Mouse (Mus musculus) retina, adult 2 months (tissue): Measurements from ENCODE around the gene Hes2.

Experiments used
- DNase-seq: peaks from one replicate; pipeline ENCODE4 v3.0.0-alpha.2; 2012; ENCODE audit warnings: low read depth, low spot score

Hes2 gene

DNA sequence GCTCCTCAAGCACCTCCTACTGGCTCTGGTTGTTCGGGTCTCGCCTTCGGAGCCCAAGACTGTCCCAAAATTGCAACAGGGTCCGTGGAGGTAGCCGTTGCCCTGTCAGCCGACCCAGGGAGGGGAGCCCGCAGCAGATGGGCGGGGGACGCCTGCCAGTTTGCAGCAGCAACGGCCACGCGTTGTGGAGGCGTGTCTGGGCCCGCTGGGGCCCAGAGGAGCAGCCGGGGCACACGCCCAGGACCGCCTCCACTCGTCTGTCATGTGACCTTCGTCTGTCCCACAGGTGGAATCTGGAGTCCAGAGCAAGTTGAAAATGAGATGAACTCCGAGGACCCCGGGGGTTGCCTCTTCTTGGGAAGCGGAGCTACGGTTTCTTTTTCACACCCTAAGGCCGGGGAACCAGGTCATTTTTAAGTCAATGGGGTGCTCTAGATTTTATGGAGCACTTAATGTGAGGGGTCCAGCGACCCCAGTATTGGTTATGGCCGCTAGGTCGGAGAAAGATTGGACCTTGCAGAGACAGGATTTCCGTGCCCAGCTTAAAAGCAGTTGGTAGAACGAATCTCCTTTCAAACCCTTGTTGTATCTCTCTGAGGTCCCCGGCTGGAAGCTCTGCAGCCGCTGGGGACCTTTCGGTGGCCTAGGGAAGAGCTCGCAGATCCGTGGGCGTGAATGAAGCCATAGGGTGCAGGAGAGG, at the start of gene Hes2:
Hes2 (plus strand) TSS at position 283 of the 700 bp plus-strand sequence.
- DNase-seq: no peak

DNA sequence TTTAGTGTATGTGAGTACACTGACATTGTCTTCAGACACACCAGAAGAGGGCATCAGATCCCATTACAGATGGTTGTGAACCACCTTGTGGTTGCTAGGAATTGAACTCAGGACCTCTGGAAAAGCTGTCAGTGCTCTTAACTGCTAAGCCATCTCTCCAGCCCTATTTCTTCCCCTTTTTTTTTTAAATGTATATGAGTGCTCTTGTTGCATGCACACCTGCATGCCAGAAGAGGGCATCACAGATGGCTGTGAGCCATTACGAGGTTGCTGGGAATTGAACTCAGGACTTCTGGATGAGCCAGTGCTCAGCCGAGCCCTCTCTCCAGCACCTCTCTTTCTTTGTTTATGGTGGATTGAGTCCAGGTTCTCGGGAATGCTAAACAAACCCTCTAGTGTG, 49.2 kb upstream of the Hes2 start:
- DNase-seq: no peak

DNA sequence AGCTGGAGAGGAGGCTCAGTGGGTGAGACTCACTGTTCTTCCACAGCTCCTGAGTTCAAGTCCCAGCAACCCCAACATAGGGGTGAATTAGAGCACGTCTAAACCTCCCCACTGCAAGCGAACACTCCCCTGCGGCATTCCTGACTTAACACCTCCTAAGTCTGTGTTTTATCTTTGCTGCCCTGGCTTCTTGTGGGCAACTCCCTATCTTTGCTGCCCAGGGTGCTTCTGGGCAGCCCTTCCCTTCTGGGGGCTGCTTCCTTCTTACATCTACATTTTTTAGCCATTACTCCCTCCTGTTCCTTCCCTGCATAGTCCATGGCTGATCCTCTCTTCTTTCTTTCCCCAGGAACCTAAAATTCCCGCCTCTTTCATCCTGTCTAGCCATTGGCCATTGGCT, 48.0 kb upstream of the Hes2 start:
- DNase-seq: no peak

DNA sequence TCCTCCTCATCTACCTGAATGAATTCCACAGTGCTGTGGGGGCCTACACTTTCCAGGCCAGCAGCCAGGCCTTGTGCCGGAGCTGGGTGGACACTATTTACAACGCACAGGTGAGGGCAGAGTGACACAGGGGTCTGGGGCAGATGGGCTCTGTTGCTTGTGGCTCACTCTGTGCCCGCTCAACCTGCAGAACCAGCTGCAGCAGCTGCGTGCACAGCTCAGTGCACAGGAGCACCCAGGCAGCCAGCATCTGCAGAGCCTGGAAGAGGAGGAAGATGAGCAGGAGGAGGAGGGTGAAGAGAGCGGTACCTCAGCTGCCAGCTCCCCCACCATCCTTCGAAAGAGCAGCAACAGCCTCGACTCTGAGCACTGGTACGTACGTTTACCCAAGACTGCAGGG, 46.3 kb upstream of the Hes2 start:
- DNase-seq: no peak

DNA sequence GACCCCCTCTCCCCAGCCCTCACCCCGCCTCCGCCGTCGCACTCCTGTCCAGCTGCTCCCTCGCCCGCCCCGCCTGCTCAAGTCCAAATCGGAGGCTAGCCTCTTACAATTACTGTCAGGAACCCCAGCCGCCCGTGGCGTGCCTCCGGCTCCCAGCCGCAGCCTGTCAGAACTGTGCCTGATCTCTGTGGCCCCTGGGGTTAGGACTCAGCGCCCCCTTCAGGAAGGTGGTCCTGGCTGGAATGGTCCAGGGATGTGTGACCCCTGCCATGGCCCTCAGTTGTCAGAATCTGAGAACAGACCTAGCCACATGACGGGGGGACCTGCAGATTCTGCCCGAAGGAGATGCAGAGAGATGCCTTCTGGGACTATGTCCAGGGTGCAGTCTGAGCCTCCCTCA, 44.6 kb upstream of the Hes2 start:
- DNase-seq: no peak

DNA sequence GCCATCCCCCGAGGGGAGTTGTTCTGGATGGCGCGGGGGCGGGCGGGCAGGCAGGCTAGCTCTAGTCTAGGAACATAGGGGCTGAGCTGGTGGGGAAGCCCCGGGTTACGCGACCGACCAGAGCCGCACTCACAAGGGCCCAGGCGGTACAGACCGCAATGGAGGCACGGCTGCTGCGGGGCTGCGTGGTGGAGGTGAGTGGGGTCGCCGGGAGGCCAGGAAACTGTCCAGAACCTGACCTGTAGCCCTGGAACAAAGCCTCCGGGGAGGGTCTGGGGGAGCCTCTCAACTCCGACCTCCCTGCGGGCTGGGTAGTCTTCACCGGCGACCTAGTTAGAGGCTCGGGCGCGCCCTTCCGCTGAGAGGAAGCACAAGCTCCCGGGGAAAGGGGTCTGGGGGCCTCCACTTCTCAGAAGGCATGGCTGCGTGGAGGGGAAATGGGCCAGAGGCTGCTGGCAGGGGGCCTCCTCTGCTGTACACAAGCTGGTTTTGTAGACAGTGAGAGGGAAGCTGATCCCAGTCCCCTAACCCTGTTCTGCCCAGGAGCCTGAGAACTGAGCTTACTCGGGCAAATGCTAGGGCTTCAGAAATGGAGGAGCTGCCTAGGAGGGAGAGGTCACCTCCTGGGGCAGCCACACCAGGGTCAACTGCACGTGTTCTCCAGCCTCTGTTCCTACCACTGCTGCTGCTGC, 42.6 kb upstream of the Hes2 start, which contains the start of gene Tnfrsf25:
Tnfrsf25 (plus strand) TSS at position 14 of the 692 bp plus-strand sequence.
- no peak for DNase-seq

DNA sequence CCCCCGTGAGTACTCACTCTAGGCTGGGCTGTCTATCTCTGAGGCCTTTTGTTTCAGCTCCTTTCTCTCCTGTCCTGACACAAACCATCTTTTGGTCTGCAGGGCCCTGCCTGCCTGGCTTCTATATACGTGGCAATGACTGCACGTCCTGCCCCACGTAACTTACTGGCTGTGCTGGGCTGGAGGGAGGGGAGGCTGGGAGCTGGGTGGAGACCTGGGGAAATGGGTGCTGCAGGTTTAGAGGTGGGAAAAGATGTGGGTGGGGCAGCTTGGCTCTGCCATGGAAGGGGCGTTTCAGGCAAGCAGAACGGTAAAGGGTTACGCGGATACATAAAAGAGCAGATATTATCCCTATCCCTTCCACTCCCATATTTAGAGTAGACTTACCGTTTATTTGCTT, 41.1 kb upstream of the Hes2 start:
- DNase-seq: no peak

DNA sequence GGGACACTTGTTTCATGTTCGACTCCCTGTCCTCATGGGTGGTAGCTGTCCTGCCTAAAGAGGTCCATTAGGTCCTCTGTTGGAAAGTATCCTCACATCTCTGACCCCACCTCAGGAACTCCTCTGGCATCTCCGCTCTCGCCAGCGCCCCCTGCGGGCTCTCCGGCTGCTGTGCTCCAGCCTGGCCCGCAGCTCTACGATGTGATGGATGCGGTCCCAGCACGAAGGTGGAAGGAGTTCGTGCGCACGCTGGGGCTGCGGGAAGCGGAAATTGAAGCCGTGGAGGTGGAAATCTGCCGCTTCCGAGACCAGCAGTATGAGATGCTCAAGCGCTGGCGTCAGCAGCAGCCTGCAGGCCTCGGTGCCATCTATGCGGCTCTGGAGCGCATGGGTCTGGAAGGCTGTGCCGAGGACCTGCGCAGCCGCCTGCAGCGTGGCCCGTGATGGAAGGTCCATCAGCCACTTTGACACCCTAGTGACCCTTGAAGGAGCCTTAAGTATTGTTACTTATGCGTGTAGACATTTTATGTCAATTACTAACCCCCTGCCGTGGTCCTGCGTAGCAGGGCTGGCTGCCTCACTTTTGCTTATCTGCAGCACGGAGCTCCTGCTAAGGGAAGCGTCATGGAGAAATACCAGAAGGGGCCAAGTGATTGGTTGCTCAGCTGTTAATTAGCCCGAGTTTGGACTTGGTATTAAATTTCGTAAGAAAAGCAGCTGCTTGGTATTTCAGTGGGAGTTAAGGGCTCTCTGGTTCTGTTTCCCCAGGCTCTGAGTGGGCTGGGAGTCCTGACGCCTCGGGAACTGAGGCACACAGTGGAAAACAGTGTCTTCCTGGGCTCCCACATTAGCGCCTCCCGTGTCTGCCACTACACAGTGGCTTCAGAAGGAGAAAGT, 39.0 kb upstream of the Hes2 start:
- no peak for DNase-seq

DNA sequence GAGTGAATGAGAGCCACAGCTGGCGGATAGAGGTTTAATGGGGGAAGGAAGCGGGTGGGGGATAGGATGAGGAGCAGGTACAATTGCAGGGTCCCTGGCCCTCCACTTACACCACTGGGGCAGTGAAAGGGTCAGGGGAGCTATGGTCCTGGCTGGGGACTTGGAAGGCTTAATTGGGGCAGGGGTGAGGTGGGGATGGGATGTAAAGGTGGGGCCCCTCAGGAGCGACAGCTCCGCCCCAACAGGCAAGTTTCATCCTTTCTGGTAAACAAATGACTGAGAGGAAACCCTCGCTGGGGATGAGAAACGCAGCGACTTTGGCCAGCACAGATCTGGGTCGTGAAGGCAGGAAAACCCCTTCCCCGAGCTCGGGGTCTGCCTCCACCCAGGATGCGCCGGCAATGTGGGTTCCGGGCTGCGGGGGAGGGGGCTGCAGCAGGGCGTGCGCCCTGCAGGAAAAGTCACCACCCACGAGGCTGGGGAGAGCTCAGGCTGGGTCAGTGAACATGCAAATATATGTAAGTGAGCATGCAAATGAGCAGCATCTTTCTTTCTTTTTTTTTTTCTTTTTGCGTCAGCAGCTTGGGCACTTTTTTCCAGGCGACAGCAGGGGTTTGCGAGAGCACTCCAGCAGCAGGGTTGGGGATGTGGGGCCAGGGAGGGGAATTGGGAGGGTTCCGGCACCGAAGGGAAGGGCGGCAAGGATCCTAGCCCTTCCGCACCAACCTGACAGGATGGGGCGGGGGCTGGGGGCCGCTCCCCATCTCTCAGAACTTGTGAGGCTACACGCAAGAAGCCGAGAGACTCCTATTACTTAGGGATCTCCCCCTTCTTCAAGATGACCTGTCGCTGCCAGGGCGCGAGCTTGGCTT, 38.1 kb upstream of the Hes2 start:
- no peak for DNase-seq

DNA sequence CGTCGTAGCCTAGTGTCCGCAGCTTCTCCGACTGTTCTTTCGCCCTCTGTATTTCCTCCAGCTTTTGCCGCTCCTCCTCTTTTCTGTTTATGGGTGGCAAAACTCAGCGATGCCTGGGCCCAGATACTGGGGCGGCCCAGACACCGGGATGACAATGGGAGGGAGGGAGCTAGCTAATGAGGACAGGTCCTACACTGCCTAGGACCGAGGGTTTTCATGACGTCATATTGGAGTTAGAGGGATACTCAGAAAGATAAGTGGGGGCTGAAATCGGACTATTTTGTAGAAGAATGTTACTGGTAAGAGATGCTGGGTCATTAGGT, 37.5 kb upstream of the Hes2 start:
- no peak for DNase-seq

DNA sequence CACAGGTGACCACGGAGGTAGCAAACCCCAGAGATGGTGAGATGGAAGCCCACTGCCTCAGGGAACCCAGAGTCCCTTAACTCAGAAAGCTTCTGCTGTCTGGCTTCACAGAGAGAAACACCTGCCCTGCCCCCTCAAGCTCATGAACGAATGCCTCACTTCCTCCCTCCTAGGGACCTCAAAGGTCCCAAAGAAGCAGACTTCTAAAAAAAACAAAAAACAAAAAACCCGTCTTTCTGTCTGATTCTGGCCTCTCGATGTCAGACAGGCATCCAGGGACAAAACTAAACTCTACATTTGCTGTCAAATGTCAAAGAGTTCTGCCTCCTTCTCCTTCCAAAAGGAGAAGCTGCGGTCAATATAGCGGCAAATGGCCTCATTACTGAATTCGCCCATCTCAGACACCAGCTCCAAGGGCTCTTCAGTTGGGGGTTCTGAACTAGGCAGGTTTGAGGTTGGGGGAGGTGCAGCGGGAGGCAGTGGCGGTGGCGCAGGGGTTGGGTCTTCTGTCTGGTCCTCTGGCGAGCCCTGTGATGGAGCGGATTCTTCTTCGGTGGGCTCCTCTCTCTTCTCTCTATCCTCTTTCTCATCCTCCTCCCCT, 34.2 kb upstream of the Hes2 start:
- no peak for DNase-seq

DNA sequence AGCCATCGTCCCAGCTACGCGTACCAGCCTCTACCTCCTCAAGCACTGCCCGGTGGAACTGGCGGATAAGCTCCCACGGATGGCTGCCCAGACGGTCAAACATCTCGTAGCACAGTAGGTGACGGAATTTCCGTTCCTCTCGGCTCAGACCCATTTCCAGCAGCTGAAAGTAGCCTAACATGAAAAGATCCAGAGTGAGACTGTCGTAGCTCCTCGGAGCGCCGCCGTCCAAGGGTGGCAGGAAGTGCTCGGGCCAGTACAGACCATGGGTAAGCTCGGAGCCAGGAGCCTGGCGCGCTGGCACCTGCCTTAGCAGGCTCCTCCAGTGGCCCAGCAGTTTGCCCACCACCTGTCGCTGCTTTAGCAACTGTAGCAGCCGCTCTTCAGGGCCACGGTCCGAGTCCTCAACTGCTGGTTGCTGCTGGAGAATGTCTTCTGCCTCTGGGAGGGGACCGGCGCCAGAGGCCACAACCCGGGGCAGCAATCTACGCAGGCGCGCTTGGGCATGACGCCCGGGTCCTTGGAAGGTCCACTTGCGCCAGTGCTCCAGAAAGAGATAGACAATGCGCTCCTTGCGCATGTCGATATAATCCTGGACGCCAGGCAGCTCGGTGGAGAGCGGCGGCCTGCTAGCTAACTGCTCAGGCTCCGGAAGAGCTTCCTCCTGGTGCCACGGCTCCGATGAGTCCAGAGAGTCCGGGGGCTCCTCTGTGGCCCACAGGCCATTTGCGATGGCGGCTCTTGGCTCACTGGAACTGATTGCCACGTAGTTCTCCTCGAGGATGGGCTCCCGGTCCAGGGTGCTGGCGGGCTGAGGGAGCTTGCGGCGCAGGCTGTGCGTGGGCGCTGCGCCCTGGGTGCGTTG, 33.3 kb upstream of the Hes2 start:
- DNase-seq: no peak

DNA sequence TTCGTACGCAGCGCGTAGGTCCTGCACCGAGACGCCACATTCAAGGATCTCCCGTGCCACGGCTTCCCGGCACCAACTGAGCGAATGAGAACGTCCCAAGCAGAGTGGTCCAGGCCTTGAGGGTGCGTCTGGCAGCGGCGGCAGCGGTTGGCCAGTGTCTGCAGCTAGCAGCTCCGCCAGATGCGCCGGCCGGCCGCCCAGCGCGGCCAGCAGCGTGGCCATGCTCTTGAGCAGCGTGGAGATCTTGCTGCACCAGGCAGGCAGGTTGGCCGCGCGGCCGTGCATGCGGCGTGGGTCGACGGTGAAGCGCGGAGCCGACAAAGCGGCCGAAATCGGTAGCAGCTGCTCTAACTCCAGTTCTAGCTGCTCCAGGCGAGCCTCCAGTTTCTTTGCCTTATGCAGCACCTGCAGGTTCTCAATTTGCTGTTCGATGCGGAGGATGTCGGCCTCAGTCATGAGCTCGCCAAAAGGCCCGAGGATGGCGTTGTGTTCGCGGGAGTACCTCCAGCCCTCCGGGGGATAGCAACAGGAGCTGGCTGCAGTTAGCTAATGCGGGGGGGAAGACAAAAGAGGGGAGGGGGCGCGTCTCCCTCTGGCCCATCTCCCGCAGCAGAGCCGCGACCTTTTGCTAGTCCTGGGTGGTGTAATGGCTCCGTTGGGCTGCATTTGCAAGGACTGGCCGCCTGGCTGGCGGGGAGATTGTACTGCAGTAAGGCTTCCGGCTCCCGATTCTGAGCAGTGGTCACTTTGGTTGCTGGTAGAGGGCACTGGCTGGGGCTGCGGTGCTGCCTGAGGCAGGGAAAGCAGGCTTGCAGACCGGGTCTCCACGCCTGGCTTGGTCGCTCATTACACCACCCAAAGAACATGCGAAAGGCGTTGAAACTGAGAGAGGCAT, 32.4 kb upstream of the Hes2 start:
- DNase-seq: no peak

DNA sequence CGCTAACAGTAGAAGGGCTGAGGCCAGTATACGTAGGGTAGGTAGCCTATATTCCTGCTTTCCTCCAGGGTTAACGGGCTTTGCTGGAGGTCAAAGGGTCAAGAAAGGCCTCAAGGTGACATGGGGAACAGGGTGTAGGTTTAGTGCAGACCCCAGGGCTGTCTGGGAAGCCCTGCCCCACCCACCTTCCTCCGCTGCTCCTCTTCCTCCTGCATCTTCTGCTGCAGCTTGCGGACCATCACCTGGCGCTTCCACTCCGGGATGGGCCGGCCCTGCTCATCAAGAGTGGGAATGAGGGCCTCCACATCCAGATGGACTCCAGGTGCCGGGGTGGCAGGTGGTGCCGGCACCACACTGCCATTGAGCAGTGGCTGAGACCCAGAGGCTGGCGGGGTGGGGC, 30.8 kb upstream of the Hes2 start:
- DNase-seq: no peak

DNA sequence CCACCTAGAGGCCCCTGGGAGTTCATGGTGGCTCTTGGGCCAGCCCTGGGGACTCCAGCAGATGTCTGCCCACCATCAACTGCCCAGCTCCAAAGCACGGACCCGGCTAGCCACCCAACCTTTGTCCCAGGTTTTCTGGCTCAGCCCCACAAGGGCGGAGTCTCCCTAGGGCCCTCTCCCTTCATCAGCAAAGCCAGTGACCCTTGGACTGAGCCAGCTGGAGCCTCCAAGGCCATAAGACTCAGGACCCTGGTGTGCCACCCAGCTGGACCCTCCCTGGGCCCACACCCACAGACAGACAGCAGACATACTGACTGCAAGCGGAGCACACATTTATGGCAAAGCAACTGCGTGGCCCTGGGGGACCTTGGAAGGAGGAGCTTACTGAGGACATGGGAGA, 29.9 kb upstream of the Hes2 start:
- no peak for DNase-seq

DNA sequence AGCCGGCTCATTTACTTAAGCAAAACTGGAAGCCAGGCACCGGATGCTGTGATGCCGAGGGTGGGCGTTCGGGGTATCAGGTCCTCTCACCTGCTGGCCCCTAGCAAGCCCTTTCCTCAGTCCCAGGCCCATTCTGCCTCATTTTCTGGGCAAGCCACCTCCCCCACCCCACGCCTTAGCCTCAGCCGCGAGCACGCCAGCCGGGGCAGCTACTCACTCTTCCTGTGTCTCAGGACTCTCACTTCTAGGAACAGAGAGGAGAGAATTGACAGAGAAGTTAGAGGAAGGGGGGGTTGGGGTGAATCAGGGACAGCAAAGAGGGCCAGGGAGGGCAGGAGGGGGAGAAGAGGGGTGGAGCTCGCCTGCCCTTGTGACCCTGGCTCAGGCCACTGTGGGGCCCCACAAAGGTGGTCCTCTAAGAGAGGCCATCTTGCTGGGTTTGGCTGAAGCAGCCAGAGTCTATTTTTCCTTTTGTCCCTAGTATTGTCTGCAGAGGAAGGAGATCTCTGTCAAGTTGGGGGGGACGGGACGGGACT, 29.2 kb upstream of the Hes2 start:
- no peak for DNase-seq

DNA sequence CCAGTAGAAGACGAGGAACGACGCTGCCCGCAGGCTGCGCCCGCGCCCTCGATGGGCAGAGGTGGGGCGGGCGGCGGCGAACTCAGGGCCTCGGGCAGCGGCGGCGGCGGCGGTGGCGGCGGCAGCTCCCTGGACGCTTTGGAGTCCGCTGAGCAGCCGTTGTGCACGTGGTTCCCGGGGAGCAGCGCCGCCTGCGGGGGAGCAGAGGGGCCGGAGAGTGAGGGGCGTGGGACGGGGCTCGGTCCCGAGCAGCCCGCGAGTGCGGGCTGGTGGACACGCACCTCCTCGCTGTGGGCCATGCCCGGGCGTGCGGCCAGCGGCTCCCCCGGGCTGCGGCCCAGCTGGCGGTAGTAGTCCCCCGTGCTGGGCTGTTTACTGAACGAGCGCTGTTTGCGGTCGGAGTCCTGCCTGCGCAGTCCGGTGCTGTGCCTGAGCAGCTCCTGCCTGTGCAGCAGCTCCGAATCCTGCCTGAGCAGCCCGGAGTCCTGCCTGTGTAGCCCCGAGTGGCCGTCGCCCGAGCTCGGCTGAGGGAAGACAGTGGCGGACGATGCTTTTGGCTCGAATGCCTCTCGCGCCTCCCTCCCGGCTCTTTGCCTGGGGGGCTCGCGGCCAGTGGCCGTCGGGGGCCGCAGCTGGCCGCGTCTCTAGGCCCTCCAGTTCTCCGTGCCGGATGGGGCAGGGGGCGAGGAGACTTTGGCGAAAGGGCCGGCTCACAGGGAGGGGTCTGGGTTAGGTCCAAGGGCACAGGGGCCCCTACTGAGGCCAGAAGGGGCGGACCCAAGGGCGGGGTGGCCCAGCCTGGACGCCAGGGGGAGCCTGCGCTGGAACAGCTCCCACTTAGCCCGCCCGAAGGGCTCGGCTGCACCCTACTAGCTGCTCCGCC, 27.7 kb upstream of the Hes2 start:
- no peak for DNase-seq
